Mouse (Mus musculus) forebrain, embryonic 15.5 days (tissue): ENCODE results near the gene 1110017D15Rik. TPM values are rescaled to one million over a fixed set of nuclear protein-coding genes. Genes with fewer than 3 reads are reported as not detected.

ENCODE experiments used
- ATAC-seq: fragments of 200-750 bp; cut with Nextera tagmentation; replicated peaks from 2 replicates; pipeline ENCODE4 v1.8.0; 2017; ENCODE audit warnings: mild to moderate bottlenecking, moderate TSS enrichment, moderate library complexity
- H3K27ac ChIP-seq: fragments of 300-500 bp; sonication (generic); replicated peaks from 2 replicates; pipeline ENCODE4 v1.5.1; 2015; ENCODE audit warnings: mild to moderate bottlenecking, inconsistent platforms
- H3K27me3 ChIP-seq: fragments of 300-500 bp; sonication (generic); 2 replicates; pipeline ENCODE4 v1.6.1; 2015; ENCODE audit warnings: inconsistent platforms
- H3K36me3 ChIP-seq: fragments of 300-500 bp; sonication (generic); 2 replicates; pipeline ENCODE4 v1.6.1; 2015; ENCODE audit warnings: mild to moderate bottlenecking, inconsistent platforms
- H3K4me1 ChIP-seq: fragments of 300-500 bp; sonication (generic); 2 replicates; pipeline ENCODE4 v1.6.1; 2015; ENCODE audit warnings: inconsistent platforms
- H3K4me2 ChIP-seq: fragments of 300-500 bp; sonication (generic); replicated peaks from 2 replicates; pipeline ENCODE4 v1.6.1; 2015; ENCODE audit warnings: mild to moderate bottlenecking, inconsistent platforms
- H3K4me3 ChIP-seq: fragments of 300-500 bp; sonication (generic); 2 replicates; pipeline ENCODE4 v1.5.1; 2015; ENCODE audit warnings: mild to moderate bottlenecking, inconsistent platforms
- H3K9ac ChIP-seq: fragments of 300-500 bp; sonication (generic); replicated peaks from 2 replicates; pipeline ENCODE4 v1.6.1; 2015; ENCODE audit warnings: mild to moderate bottlenecking, inconsistent platforms
- H3K9me3 ChIP-seq: fragments of 300-500 bp; sonication (generic); 2 replicates; pipeline ENCODE4 v1.6.1; 2016; ENCODE audit warnings: inconsistent platforms
- WGBS: fragments of 180-500 bp; shearing (Covaris S2); methylation state at CpG from one replicate; pipeline ENCODE4 v1.1.7; 2015; ENCODE audit warnings: mixed read lengths; 5-methylcytosine and 5-hydroxymethylcytosine counted together
- polyA plus RNA-seq: library from polyadenylated mRNA; unstranded; fragments of >200 nt; fragmentation: Nextera tagmentation; extraction: Ambion mirVana; gene quantifications from 2 replicates; pipeline ENCODE4 v1.2.1, GENCODE M21; 2015

Gene 1110017D15Rik
- polyA plus RNA-seq, 1 experiment from 2014 or later: 15.7 TPM

DNA sequence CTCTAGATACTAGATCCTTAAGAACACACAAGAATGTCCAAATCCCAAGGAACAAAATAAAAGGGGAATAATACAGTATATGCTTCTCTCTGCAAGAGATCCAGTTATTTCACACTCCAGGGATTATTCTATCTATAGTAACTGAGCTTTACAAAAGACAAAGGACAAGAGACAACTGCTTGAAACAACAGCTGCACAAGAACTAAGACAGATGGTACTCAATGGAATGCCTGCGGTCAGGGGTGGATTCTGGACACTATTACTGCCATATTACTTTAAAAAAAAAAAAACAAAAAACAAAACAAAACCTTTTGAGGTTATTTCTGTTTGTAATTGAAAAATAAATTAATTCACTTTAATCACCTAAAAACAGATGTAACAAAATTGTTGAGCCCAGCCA is 56.4 kb downstream of the 1110017D15Rik start:
- WGBS: 89% methylated on average over 1 of the region's 1 CpGs
- no peak for ATAC-seq
- no peaks in the 10 kb centered on the region for H3K27me3 ChIP-seq

More for the DNA sequence above, 56.4 kb downstream of the 1110017D15Rik start:
- Histone ChIP-seq H3K9me3 (no peaks in the 10 kb centered on the region), H3K27ac (no peak overlapping the region), H3K36me3 (no peaks in the 10 kb centered on the region), H3K9ac (no peak overlapping the region), H3K4me1 (peaks cover 13% of the 10 kb centered on the region), H3K4me3 (no peak overlapping the region), H3K4me2 (no peak overlapping the region)

Other genes starting within 250 kb of the 1110017D15Rik start
- gene Ubap2, start 242.2 kb downstream of the 1110017D15Rik start, polyA plus RNA-seq: 54.9 and 58.9 TPM in 2 replicates
- gene Dcaf12, start 202.4 kb downstream of the 1110017D15Rik start, polyA plus RNA-seq: 84.8 and 91.4 TPM in 2 replicates
- 69.2 and 73.5 TPM in 2 replicates for gene Ubap1, start 168.3 kb downstream of the 1110017D15Rik start, polyA plus RNA-seq
- 5.1 and 5.5 TPM in 2 replicates for gene Kif24, start 52.4 kb downstream of the 1110017D15Rik start, polyA plus RNA-seq
- gene Nudt2, start 52.2 kb downstream of the 1110017D15Rik start, polyA plus RNA-seq: 66.8 and 69.5 TPM in 2 replicates
- gene AI464131, start 14.3 kb downstream of the 1110017D15Rik start, polyA plus RNA-seq: 2.8 and 3.1 TPM in 2 replicates
- gene Fam219a, start 52.2 kb upstream of the 1110017D15Rik start, polyA plus RNA-seq: 14.3 and 14.7 TPM in 2 replicates
- 2.0 TPM in 2 replicates for gene Dnaic1, start 52.4 kb upstream of the 1110017D15Rik start, polyA plus RNA-seq
- gene Enho, start 123.0 kb upstream of the 1110017D15Rik start, polyA plus RNA-seq: 58.3 and 66.4 TPM in 2 replicates
- 15.8 and 16.6 TPM in 2 replicates for gene Cntfr, start 179.8 kb upstream of the 1110017D15Rik start, polyA plus RNA-seq
- 23.8 and 26.4 TPM in 2 replicates for gene Il11ra1, start 182.7 kb upstream of the 1110017D15Rik start, polyA plus RNA-seq
- gene Rpp25l, start 196.2 kb upstream of the 1110017D15Rik start, polyA plus RNA-seq: 58.0 and 70.0 TPM in 2 replicates
- gene Dctn3, start 205.8 kb upstream of the 1110017D15Rik start, polyA plus RNA-seq: 304 and 307 TPM in 2 replicates
- gene Arid3c, start 213.8 kb upstream of the 1110017D15Rik start, polyA plus RNA-seq: 0.13 and 0.18 TPM in 2 replicates
- 22.7 and 23.5 TPM in 2 replicates for gene Galt, start 237.9 kb upstream of the 1110017D15Rik start, polyA plus RNA-seq
- gene Sigmar1, start 238.8 kb upstream of the 1110017D15Rik start, polyA plus RNA-seq: 46.3 and 46.5 TPM in 2 replicates